Mouse (Mus musculus): ENCODE measurements around the gene Smtnl2. TPM values are rescaled to one million over a fixed set of nuclear protein-coding genes. Genes with fewer than 3 reads are reported as not detected.
A peak's percentile ranks its signal among the peaks of the same experiment; 100 is the strongest.

Gene Smtnl2
- total RNA-seq, 2 experiments from 2014 or later = 219 to 223 TPM

DNA sequence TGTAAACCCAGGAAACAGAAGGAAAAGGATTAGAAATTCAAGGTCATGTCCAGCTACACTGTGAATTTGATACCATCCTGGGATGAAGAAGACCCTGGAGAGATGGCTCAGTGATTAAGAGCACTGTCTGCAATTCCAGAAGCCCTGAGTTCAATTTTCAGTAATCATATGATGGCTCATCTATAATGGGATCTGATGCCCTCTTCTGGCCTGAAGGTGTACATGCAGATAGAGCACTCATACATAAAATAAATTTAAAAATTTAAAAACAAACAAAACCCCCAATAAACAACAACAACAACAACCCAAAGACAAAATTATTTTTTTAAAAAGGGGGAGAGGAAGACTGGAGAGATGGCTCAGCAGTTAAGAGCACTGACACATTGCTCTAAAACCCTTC is 15.4 kb upstream of the Smtnl2 start:
- DNase-seq = no peak

DNA sequence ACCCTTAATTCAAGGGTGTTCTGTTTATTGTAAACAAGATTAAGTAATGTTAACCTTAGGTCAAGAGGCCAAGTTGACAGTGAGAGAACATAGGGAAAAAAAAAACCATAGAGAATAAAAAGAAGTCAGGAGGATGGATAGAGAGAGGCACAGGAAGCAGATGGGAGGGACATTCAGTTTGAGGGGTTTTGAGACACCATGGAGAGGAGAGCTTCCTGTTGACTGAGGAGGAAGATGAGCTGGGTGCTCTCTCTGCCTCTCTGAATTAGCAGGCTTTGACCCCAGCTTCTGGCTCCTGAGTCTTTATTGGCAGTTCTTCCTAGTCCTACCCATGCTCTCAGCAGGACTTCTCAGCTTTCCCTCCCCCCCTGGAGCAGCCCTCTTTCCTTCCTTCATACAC is 13.7 kb upstream of the Smtnl2 start:
- DNase-seq = no peak

DNA sequence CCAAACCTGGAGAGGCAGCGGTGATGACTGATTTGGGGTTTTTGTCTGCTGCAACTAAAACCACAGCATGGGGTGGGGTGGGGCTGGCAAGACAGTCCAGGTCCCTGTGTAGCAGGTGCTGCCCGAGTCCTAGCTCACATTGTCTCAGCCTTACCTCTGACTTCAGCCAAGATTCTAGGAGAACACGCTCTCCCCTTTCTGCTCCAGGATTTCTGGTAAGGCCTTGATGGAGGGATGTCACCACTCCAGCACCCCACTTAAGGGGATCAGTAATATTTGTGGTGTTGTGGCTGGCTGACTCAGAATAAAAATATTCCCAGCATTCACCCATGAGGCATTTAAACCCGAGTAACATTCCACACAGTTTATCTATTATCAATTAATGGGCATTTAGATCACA is 12.2 kb upstream of the Smtnl2 start:
- no peak for DNase-seq

DNA sequence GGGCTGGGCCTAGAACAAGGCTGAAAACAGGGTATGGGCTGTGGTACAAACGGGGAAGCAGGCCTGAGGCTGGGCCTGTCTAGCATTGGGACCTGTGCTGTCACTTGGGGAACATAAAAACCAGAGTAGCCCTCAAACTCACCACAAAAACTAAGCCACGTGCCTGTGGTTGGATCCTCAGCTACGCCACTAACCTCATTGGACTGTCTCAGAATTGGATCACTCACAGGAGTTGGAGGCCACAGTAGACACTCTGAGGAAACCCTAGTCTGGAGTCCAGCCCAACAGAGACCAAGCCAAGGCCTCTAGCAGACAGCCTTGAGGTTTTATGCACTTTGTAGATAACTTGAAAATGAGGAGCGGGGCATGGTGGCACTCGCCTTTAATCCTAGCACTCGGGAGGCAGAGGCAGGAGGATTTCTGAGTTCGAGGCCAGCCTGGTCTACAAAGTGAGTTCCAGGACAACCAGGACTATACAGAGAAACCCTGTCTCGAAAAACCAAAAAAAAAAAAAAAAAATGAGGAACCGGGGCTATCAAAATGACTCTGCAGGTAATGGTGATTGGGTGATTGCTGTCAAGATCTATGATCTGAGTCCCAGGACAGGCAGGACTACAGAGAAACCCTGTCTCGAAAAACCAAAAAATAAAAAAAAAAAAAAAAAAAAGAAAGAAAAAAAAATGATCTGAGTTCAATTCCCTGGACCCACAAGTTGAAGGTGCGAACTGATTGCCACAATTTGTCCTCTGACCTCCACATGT is 10.2 kb upstream of the Smtnl2 start:
- DNase-seq = no peak

DNA sequence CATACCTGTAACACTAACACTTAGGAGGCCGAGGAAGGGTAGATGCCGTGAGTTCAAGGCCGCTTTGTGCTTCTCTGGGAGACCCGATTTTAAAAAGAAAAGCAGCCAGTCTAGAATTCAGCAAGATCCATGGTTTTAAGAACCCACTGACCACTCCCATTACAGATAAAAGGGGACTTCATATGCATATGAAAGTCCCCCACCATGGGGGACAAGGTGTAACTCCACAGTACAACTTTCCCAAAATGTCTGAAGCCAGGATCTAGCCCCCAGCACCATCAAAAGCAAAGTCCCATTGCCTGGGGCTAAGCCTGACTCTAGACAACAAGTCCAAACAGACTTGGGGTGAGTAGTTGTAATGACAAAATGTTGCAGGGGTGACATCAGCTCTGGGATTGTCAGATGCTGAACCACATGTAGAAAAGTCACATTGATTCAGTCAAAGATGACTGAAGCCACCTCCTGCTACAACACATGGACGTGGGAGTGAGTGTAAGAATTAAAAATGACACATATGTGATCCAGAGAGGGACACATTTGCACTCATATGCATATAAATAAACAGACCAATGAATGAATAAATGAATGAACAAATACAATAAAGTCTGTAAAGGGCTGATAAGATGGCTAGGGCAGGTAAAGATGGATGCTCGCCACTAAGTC is 9.1 kb upstream of the Smtnl2 start:
- DNase-seq = no peak

DNA sequence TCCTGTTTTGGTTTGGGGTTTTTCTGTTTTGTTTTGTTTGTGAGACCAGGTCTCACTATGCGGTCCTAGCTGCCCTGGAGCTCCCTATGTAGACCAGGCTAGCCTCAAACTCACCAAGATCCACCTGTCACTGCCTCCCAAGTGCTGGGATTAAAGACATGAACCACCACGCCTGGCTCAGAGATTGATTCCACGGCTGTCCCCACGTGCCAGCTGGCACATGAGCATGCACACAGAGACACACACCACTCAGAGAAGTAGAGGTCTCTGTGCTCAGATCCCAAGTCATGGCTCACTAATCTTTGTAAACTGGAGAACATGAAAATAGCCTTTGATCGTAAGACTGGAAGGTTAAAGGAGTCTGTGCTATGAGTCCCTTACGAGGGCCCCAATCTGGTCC is 7.5 kb upstream of the Smtnl2 start:
- DNase-seq = no peak

DNA sequence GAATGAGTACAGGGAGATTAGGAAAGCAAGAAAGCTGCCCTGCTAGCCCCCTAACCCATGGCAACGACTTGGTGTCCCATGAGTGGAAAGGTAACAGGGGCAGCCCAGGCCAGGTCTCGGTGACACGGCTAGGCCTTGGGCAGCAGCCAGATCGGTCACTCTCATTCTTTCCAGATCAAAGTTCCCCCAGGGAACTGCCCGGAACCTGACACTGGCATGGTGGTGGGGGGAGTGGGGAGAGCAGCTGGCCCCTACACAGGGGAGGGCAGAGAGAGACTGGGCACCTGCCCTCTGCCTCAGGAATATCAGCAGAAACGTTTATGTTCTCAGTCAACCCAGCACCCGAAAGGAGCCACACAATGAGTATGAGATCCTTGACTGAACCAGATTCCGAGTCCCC is 6.7 kb upstream of the Smtnl2 start:
- DNase-seq = peak; percentile 83

DNA sequence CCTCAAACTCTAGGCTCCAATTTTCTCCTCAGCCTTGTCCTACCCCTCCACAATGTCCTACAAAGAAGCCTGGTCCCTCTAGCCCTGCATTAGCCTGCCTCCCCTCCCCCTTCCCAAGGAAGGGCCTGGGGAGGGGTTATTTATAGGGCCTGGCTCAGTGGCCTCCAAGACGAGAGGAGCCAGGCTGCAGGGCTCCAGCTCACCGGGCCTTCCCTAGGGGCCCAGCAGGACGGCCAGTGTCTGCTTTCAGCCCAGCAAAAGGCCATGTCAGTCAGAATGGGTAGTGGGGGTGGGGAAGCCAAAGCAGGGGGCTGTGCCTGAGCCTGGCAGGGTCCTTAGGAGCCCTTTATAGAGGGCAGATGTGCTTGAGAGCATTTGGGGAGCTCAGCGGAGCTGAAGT is 5.9 kb upstream of the Smtnl2 start:
- DNase-seq = peak; percentile 85

DNA sequence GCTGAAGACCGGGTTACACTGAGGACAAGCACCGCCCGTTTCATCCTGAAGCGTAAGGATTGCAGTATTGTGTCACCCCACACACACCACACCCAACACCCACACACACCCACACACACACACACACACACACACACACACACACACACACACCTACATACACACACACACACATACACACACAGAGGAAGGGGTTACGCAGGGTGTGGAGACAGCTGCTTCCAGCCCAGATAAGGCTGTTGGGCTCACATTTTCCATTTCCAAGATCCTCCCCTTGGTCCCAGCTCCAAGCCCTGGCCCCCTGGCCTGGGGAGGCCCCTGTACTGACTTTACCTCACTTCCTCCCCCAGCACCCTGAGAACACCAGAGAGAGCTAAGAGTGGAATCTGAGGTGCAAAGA is 5.2 kb upstream of the Smtnl2 start:
- DNase-seq = no peak

DNA sequence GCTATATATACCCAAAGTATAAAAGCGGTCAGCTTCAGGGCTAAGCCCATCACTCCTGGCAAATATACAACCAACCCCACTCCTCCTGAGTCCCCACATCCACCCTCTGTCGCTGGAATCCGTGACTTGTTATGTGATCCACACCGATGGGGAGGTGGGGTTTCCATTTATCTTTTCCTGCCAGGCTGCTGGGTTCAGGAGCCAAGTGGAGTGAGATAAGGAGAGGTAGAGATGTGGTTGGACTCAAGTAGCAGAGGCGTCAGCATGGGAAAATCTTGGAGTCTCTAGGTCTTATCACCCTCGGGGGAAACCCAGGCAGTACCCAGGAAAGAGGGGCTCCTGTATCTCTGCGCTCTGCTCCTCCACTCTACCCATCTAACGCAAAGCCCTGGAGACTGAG is 3.6 kb upstream of the Smtnl2 start:
- DNase-seq = no peak

DNA sequence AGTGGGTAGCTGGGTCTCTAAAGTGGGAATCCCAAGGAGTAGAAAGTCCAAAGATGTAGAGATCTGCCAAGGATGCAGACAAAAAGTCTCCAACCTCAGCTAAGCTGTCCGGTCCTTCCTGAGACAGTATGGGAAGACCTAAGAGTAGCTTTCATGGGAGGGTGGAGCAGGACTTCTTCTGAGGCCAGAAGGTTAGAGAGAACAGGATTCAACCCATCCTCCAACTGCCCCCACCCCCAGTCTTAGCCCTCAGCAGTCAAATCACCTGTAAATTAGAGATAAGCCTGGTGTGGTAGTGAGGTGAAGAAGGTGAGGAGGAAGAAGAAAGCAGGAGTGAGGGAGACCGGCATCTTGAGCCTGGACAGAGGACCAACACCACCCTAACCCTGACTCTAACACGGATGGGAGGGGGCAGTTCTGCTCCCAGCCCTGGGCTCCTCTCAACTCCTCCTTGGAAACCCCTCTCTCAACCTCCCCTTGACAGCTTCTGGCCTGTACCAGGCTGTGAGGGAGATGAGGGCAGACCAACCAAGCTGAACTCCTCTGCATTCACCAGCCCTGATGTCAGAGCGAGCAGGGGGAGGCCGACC is 2.2 kb upstream of the Smtnl2 start:
- DNase-seq = no peak

DNA sequence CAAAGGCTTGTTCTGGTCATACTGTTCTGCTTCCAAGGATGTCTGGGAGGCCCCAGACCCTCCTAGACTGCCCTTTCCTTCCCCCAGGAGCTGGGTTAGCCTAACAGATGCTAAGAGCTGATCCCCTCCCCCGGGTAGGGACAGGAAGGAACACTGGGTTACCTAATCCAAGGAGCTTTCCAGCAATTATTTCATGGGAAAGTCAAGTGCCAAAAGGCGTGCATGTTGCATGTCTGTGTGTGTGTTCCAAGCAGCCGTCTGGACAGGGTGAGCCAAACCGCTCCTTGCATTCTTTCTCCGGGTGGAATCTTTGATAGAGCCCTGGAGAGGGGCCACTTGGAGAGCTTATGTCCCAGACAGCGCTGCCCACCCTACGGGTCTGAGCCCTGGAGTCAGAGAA is 1.5 kb upstream of the Smtnl2 start:
- DNase-seq = peak; percentile 66

DNA sequence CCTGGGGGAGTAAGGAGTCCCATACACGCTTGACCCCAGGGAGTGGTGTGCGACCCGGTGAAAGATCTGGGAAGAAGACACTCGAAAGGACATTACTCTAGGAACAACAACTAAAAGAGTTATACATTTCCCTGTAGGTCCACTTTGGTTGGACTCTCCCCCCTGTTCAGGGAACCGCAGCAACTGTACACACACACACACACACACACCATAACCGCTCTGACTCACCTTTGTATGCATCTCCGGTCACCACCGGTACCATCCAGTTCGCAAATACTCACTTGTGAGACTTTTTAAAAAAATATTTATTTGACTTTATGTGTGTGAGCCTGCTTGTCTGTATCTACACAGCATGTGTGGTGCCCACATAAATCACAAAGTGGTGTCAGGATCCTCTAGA is 432 bp upstream of the Smtnl2 start:
- no peak for DNase-seq

DNA sequence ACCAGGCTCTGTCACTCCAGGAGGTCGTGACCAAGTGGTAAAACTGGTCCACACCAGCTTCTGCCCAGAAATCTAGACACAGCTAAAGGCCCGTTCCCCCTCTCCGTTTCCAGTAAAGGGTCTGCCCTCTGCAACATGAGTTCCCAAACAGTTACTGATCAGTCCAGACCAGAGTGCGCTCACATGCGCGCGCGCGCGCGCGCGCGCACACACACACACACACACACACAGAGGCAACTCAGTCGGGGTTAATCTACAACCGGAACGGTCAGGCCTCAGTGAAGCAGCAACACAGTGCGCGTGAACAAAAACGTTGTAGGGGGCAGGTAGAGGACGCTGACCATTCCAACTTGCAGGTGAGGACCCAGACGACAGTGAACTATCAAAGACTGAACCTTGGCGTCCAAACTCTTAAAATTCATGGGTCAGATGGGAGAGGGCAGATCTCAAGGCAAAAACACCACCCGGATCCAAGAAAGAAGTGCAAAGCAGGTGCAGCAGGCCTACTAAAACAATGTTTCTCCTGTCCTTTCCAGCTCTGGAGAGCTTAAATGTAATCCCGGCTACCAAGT is 906 bp downstream of the Smtnl2 start:
- no peak for DNase-seq

DNA sequence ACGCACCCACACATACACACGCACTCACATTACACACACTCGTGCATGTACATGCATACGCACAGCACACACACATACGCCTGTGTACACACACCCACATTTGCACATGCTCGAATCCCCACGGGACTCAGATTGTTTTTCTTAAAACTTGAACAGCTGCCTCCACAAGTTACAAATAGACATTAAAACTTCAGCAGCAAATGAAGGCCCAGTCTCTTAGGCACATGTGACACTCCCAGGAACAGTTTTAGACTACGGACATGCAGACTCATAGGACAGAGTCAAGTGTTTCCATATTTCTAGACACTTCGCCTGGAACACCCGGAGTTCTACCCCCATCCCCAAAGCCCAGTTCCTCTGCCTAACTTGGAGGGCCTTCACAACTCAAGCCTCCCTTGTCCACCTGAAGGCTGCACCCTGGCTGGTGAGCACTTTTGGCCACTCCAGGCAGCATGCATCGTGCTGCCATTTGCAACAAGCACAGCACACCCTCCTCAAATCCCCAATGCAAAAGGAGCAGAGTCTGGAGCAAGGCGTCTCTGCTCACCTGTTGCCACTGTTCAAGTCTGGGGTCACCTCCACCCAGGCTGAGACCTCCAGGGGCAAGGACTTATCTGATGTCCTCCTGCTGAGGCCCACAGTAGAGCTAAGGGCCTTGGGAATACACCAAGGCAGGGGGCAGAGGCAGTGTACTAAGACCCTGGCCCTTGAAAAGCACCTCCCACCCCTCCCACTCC is 1.7 kb downstream of the Smtnl2 start:
- no peak for DNase-seq

DNA sequence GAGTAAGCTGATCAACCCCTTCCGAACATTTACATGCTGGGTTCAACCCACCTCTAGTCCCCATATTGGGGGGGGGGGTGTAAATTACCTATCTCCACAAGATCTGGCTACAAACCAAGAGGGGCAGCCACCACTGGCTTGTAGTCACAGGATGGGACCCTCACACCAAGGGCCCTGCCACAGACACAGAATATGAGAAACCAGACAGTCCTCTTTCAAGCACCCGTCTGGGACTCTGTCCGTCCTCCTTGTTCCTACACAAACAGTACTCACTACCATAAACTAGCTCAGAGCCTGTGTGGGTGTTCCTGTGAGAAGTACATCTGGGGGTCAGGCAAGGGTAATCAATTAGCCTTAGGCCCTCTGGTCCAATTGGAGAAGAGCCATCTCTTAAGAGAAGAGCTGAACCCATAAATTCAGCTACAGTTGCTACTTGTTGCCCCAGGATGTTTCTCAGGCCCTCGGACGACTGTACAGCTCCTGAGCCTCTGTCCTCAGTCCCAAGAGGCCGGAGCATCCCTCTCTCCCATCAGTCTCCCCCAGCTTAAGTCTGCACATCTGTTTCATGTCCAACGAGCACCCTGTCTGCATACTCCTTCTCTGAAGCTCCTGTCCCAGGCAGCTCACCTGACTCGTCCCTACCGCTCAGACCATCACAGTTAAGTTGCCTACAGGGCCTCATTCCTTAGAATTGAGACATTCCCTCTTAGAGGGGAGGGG is 2.9 kb downstream of the Smtnl2 start:
- DNase-seq = no peak

DNA sequence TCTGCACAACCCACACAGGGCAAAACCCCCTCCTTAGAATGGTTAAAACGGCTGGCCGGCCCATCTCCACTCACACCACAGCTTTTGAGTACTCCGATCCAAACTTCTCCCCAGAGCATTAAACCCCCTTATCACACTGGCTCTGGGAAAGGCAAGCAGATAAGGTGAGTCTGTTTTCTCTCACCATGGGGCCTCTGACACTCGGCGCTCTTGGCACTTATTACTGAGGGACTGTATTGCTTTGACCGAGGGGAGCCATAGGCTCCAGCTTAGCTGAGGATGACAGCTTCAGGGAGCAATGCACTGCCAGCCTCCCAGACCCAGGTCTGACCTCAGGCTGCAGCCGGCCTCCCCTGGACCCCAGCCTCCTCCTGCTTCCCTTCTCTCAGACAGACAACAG is 3.9 kb downstream of the Smtnl2 start:
- no peak for DNase-seq

DNA sequence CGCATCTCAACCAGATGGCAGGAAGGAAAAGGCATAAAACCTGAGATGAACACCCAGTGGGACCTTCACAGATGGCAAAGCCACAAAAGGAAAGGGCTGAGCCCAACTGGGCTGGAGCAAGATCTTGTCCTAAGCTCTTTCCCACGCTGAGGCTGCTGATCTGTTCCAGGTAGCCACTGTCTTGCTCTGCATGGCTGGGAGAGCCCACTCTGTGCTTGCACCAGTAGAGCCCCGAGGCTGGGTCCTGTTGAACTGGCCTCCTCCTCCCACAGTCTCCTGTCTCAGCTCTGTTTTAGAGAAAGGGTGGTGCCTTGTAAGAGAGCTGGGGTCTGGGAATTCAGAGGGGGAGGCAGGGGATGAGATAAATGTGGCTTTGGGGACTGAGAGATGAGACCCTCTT is 4.4 kb downstream of the Smtnl2 start:
- DNase-seq = no peak

DNA sequence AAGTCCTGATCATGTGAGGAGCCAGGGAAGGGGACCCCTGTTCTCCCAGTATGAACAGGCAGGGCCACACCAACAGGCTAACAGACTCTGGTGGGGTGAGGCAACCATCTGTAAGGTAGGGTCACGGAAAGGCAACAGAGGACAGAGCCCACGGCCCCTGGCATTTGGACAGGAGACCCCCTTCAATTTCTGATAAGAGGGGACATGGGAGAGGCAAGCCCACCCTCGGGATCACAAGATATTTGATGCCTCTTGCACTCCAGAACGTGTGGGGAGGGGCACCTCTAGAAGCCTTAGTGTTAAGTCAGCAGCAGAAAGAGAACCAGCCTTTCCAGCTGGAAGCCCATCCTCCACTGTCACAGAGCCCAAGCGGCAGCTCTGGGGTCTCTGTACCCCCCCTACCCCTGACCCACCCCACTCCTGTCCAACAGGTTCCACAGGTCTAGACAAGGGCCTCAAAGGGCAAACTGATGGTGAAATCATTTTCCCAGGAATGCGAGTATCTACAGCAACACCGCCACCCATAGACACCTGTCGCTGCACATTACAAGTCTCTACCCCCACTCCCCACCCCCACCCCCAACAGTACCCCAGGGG is 5.3 kb downstream of the Smtnl2 start:
- no peak for DNase-seq

DNA sequence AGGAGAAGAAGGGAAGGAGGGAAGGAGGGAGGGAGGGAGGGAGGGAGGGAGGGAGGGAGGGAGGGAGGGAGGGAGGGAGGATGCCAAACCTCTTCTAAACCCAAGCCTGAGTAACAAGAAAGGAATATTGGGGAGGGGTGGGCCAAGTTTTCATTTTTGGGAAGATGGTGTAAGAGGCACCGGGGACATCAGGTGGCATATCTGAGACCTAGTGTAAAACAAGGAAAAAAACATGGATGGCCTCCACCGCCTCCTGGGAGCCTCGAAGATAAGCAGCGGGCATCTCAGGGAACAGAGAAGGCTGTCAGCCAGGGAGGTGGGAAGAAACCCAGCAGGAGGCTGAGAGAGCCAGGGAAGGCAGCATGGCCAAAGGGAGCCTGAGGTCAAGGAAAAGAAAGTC is 6.0 kb downstream of the Smtnl2 start:
- DNase-seq = no peak

DNA sequence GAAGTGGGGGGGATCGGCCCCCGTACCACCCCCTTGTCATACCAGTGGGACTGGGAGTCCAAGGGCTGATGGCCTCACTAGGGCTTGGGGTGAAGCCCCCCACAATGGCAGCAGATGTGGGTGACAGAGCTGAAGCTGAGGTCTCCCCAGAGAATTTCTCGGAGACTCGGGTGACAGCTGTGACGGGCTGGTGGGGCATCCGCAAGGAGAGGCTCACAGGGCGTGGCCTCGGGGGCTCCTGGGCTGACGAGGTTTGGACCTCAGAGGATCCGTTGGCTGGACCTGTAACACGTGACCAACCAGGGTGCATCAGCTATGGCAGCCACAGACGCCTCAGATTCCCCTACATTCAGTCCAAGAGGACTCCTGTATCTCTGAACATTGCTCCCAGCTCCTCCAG is 8.5 kb downstream of the Smtnl2 start:
- DNase-seq = no peak

DNA sequence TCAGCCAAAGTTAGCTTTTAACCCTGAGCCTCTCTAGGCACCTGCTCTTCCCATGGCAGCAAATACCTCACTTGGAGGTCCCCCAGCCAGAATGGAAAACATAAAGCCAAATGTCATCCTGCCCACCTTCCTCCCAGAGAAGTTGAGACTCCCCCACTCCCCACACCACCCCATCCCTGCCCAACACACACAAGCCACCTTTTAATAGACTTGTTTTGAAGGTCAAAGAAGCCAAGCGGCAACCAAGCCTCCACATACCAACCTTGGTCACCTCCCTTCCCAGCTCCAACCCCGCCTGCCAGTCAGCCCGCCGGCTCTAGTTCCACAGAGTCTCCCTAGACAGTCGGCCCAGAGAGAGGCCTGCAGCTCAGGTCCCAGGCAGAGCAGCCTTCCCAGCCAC is 9.5 kb downstream of the Smtnl2 start:
- DNase-seq = no peak

Data from gastrocnemius, postnatal 25 days (tissue).